Mouse (Mus musculus): ENCODE measurements at regions not wholly inside any gene's neighbourhood (a gene's known extent, or its start where the extent isn't known, plus 50 kb on each side); places are given as distances from the start of the nearest gene placed in this dataset.
A peak's percentile ranks its signal among the peaks of the same experiment; 100 is the strongest.

GRCm38 (mm10) chr11:27833736-27834135, 505.9 kb downstream of the Gm6685 start:
- peak; percentile 18 to 51 for DNase-seq (ENCODE audit: low spot score in 2 of 2)

- no peak for DNase-seq (ENCODE audit: low spot score in 2 of 2)
These were observed 539.6 kb downstream of the Gm6685 start for GRCm38 (mm10) chr11:27799826-27800620.

DNA sequence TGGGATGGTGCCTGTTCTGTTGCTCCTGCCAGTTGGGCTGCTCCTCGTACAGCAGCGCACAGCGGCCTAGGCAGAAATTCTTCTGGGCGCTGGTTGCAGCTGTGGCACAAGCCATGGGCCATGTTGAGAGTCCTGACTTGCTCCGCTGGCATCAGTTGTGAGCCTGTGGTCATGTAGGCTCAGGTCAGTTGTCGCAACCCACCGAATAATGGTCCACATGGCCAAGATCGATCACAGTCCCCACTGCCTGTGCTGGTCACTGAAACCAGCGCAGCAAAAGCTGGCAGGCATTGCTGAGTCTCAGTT, 585.8 kb downstream of the Gm6685 start:
- DNase-seq (ENCODE audit: low spot score in 2 of 2) = no peak

DNA sequence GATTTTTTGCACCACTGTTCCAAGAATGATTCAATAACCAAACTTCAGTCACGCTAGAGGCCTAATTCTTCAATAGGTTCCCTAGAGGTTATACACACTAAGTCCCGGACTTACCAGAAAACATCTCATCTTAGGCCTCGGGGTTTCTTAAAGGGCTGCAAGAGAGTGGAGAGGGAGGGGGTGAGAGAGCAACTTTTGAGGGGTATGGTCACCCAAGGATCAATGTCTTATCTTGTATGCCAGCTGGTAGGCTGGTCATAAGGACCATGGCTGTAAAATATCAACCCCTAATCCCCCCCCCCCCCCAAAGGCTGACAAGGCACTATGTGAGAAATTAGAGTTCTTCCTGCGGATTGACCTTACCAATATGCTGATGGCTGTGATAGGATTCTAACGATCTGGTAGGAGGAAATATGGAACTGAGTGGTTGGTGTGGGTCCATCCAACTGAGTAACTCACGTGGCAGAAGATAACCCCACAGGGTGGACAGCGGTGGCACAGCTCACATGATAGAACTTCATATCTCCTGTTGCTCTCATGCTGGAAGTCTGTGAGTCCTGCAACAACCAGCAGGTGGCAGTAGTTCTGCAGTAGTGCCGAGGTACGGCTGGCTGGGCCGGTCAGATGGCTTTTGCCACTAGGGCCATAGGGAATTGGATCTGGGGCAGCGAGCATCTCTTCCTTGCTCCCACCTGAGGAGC, 586.3 kb downstream of the Gm6685 start:
- peak; percentile 3 to 6 for DNase-seq (ENCODE audit: low spot score in 2 of 2)

DNA sequence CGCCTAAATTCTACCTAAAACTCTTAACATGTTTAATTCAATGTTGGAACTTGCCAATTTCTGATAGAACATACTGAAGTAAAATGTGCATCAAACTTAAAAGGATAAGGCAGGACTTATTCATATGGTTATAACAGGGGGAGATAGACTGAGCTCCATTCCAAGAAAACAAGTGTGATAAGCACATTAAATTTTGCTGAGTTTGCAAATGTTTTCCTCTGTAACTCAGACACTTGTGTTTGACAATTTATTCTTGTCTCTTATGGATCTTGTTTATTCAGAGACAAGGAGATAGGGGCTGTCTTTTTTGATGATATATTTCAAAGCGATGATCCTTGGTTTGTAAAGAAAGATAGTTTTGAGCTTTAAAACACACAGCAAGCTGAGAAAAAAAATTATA, 613.6 kb downstream of the Gm6685 start:
- no peak for DNase-seq (ENCODE audit: low spot score in 2 of 2)

GRCm38 (mm10) chr11:27721346-27721745, 618.3 kb downstream of the Gm6685 start:
- DNase-seq (ENCODE audit: low spot score in 2 of 2) = peak in 1 of 2 experiments; percentile 5

DNA sequence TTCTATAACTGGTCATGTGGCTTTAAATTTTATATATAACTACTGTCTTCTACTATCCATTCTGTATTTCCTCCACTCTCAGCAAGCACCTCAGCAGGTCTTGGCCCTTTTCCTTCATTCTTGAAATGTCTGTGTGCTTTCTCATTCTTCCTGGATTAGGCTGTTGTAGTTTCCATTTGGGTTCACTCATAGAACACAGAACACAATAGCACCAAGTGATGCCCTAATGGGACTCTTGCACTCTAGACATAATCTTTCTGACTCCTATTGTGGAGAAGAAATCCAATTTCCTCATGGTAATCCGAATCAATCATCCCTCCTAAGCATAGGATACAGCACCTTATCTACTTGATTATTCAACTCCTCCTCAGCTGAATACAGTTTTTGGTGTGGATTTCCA, 667.2 kb downstream of the Gm6685 start:
- no peak for DNase-seq (ENCODE audit: low spot score in 2 of 2)

Measured in layer of hippocampus, postnatal 14 days (tissue).